Mouse (Mus musculus): Measurements from ENCODE around the gene Cnfn.
"Not testable (repeated sequence)": the region's sequence is repeated elsewhere in the genome, so short reads cannot be mapped to it uniquely, and the experiment has no call there.

- TF ChIP-seq CTCF, EP300 (IDR thresholded peaks at IDR 0.05): not testable (repeated sequence)
Observed at GRCm38 (mm10) chr7:25325431-25325830, 44.1 kb downstream of the Cnfn start.

Measured in lung, postnatal 0 days (tissue).